Mouse (Mus musculus) urinary bladder, postnatal 14 days (tissue): Measurements from ENCODE around the gene Spaca6.
A peak's percentile ranks its signal among the peaks of the same experiment; 100 is the strongest.
"Not testable (repeated sequence)": the region's sequence is repeated elsewhere in the genome, so short reads cannot be mapped to it uniquely, and the experiment has no call there.

Experiments
- DNase-seq: peaks from one replicate; pipeline ENCODE4 v3.0.0; 2021; ENCODE audit warnings: low spot score

The Spaca6 gene

DNA sequence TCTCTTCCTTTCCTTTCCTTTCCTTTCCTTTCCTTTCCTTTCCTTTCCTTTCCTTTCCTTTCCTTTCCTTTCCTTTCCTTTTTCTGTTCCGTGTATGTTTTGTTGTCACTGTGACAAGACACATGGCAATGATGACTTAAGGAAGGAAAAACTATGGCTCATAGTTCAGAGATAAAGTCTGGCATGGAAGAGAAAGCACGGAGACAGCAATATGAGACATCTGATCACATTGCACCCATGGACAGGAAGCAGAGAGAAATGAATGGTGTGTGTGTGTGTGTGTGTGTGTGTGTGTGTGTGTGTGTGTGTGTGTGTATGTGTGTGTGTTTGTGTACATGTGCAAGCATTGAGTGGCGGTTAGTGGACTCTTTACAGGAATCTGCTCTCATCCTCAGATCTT, 17.6 kb downstream of the Spaca6 start:
- not testable (repeated sequence) for DNase-seq

DNA sequence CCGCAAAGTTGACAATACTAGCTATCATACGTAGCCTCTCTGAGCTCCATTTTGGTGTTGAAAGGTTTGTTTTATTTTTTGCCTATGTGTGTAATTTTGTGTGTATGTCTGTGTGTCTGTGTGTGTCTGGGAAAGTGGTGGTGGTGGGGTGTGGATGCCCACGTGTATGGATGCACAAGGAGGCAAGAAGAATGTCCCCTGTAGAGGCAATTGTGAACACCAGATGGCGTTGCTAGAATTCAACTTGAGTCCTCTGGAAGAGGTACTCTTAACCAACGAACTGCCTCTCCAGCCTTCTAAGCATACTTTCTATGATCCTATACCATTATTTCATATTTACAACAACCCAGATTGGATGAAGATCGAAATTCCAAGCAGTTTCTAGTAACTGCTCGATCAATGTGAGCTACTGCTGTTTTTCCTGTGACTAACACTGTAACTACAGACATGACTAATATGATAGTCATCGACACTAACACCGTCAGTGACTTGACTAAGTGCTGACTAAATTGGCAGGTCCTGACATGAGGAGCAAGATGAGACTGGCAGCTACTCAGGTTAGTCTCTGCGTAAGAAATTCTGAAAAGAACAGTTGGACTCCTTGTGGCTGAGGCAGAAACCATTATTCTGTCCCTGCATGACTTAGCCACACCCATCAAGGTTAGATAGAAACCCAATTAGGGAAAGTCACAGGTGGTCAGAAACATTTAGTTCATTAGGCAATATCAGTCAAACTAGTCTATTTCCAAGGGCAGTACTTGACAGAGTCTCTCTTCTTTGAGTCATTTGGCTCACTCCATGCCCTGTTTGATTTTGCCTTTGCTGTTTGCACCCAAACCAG, 18.4 kb downstream of the Spaca6 start:
- peak; percentile 69 for DNase-seq

DNA sequence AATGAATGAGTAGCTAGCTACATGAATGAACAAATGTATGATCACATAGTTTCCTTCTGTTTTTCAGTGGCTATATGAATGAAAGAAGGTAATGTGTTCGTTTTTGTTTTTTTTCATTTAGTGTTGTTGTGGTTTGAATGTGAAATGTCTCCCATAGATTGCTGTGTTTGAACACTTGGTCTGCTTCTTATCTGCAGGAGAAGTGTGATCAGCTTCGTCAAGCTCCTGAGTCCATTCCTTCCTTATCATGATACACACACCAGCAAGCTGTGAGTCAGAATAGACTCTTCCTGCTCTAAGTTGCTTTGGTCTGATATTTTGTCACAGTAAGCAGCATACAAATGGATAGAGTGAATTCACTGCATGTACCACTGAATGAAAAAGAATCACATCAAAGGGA, 22.0 kb downstream of the Spaca6 start:
- DNase-seq, result no peak

DNA sequence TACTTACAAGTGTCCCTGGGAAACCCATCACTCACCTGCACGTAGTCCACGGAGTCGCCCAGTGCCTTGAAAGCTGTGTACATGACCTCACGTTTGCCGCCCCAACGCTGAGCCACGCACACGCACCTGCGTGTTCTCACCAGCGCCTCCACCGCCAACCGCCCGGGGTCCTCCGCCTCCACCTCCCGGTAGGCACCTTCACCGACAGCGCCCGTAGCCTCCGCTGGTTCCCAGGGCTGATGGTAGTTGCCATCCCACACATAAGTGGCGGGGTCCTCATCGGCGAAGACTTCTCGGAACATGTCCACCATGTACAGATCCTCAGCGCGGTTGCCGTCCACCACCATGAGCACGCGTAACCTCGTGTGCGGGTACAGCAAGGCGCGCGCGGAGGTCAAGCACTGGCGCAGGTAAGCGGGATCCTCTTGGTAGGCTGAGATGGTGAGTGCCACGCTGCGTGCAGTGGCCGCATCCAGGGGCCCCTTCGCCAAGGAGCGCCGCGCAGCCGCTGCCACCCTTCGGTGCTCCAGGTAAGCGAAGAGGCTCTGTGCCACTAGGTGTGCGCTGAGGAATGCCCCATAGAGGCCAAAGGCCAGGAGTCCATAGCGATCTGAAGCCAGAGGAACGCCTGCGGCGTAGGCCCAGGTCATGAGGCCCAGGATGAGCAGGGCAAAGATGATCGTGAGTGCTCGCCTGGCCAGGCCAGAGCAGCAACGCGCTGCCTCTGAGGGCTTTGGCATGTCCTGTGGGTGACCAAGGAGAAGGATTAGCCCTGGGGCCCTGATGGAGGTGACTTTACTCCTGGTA, 23.2 kb downstream of the Spaca6 start:
- DNase-seq, result no peak

DNA sequence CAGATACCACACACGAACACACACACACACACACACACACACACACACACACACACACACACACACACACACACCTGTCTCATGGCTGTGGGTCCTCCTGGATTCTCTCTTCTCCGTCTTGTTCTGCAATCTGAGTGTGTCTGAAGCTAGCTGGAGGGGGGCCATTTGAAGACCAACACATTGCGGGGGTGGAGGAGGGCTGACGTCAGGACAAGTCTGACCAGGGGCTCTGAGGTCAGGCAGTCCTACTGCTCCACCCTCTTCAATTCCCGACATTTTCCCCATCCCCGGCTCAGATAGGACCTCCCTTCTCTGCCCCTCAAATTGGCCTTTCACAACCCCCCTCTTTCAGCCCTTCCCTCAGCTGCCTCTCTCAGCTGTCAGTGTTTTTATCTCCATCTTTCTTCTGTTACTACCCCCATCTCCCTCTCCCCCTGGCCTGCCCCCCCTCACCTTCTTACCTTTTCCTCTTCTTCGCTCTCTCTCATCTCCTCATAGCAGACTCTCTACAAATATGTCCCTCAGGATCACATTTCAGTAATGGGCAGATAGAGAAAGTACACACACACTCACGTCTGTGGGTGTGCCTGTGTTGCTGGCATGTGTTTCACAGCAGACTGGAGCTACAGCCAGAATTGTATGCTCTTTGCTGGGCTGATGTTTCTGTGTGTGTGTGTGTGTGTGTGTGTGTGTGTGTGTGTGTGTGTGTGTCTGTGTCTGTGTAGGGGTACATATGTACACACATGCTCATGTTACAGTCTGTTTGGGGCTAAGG, 28.3 kb downstream of the Spaca6 start, which contains the start of gene Has1:
Has1 (minus strand) TSS at position 142 of the 775 bp plus-strand sequence.
- no peak for DNase-seq

DNA sequence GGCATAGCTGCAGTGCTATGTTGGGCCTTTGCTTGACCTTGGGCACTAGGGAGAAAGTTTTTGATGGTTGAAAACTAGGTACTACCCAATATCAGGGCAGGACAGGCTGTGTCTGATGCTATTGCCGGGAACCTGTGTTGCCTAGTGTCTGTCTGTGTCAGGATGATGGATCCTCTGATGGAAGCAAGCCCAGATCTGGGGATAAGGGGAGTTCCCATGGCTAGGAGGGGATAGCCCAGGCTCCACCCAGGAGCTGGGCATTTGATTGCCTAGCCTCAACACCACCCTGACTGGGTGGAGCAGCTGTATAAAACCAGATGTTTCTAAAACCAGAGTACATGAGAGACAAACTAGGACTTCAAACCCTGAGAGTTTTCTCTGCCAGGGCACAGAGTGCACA, 29.7 kb downstream of the Spaca6 start:
- no peak for DNase-seq

DNA sequence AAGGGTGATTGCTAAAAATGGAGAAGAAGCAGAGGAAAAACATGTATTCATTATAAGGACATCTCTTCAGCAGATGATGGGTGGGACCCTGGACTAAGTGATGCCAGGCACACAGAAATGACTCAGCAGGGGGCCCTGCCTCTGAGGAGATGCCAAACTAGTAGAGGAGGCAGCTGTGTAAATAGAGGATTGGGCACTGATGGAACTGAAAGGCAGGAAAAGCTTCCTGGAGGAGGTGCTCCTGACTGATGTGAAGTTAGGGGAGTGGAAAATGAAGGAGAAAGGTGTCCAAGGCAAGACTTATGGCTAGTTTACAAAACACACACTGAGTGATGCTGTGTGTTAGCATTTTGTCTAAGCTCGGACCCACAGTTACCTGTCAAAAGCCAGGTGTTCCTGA, 30.5 kb downstream of the Spaca6 start:
- no peak for DNase-seq

DNA sequence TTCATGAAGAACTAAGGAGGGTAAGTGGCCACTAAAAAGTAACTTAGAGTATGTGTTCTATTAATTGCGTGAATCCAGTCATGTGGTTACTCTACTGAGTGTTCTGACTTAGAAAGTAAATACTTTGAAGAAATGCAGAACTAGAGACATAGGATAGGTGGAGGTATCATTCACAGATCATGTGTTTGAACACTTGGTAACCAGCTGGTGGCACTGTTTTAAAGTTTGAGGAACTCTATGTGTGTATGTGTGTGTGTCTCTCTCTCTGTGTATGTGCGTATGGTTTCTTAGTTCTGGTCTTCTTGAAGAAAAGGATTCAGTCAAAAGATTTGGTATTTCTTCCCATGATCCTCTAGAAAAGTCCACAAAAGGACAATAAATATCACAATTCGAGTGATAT, 33.2 kb downstream of the Spaca6 start:
- DNase-seq, result no peak

DNA sequence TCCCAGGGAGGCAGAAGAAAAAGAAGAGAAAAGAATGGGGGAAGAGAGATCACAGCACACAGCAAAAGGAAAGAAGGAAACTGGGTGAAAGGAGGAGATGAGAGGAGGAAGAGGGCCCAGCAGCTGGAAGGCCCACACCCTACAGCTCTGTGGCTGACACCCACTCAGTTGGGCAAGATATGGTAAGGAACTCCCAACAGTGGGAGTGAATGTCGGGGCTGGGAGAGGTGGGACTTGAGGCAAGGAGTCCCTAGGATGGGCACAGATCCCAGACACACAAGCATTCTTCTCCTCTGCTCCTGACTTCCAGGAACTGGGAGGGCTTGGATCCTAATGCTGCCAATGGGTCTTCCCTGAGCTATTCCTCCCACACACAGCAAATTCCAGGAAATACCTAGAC, 35.4 kb downstream of the Spaca6 start:
- DNase-seq, result no peak

DNA sequence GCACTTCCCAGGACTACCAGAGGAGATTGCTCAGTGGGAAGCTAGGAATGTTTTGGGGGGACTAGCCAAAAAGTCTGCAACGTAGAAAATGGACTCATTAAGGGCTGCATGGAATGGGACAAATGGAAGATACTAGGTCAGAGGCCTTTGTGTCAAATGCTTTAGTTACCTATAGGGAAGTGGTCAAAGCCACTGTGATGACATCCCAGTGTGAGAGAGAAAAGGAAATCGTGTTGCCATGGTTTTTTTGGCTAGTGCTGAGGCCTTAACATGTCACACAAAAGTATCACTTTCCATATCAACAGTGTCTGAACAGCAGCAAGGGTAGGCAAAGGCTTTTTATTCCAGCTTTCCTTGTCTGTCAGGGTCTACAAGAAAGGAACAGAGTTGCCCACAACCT, 38.2 kb downstream of the Spaca6 start:
- DNase-seq, result no peak

DNA sequence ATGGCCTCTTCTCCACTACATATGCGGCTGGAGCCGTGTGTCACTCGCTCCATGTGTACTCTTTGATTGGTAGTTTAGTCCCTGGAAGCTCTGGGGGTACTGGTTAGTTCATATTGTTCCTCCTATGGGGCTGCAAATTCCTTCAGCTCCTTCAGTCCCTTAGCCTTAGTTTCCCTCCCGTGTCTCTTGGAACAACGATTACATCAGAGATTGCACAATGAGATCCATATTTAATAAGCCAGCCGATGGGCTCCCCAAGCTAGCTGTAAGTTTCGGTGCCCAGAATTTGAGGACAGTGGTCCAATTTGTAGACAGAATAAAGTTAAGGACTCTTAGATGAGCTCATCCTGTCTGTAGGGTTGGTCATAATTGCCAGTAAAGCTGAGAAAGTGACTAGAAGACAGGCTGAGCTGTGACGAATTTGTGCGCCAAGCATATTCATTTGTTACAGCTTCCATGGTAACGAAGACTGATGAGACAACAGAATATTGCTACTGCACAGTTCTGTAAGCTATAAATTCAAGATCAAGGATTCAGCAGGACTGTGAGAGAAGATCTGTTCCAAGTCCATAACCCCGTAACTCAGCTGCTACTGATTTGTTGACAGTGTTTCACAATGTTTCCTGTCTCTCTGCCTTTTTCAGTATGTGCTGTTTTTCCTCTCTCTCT, 40.0 kb downstream of the Spaca6 start:
- no peak for DNase-seq

DNA sequence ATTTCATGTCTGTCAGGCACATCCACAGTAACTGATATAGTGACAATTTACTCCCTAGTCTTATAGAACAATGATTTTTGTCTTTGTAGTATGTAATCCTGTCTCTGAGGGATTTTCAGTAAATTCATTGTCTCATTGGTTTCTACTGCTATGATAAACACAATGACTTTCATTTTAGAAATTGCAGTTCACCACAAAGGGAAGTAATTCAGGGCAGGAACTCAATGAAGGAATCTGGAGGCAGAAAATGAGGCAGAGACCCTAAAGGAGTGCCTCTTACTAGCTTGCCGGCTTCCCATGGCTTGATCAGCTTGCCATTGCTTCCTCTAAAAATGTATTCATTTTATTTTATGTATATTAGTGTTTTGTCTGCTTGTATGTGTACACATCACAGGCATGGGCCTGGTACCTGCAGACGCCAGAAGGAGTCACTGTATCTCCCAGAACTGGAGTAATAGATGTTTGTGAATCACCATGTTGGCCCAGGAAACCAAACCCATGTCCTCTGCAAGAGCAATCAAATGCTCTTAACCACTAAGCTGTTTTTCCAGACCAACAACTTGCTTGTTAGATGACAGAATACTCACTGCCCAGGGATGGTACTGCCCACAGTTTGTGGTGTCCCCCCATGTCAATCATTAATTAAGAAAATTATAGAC, 44.1 kb downstream of the Spaca6 start:
- DNase-seq, result no peak

DNA sequence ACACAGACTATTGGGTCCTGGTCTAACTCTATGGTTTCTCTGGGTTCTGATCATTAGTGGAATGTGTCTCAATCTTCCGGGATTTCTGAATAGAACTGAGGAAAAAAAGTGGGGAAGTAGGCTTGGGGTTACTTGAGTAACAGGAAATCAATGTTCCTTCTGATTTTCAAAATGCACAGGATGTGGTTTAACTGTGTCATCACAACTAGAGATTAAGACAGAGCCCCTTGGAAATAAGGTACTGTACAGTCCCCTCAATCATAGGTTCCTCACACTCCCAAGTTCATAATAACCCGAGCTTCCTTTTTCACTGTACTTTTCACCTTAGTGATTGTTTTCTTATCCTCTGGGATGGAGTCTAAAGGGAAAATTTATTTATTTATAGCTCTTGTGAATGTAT, 44.7 kb downstream of the Spaca6 start:
- no peak for DNase-seq

DNA sequence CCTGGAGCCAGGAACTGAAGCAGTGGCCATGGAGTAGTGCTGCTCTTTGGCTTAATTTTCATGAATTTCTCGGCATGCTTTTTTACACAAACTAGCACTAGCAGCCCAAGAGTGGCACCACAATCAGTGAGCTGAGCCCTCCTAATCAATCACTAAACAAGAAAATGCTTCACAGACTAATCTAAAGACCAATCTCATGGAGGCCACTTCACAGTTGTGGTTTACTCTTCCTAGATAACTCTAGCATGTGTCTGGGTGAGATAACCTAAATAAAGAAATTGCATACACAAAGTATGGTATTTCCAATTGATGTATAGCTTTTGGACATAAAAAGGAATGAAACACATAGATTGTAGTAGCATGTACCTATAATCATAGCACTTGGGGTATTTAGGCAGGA, 52.4 kb downstream of the Spaca6 start:
- DNase-seq, result no peak

DNA sequence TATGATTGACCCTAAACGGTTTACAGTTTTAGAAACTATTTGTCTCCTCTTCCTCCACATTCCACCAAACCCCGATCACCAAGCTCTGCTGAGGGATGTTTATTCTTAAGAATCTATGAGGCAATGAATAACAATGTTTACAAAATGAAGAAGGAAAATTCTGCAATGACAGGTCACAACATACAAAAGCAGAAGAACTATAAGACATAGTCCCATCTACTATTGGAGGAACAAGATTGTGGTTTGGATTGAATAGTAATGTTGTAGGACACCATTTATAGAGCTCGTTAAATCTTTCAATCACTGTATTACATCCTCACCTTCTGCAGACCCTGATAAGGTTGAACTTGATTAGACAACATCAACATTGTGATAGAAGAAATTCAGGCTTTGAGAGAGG, 55.7 kb downstream of the Spaca6 start:
- no peak for DNase-seq

DNA sequence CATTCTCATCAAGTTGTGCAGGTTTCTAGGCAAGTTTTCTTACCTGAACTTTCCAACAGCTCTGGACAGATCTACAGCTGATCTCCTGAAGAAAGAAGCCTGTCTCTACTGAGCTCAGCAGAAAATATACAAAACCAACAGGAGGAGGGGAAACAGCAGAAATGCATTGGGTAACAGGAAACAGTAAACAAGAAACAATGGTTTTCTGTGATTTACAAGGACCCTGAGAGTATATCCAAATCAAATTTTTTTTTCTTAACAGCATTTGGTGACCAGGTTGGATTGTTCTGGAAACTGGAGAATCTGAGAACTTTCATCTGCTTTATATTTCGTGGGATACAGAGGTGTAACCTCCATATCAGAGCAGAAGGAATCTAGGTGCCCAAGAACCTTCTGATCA, 56.9 kb downstream of the Spaca6 start, which contains the start of gene Fpr1:
Fpr1 (minus strand) TSS at position 101 of the 400 bp plus-strand sequence.
- no peak for DNase-seq

DNA sequence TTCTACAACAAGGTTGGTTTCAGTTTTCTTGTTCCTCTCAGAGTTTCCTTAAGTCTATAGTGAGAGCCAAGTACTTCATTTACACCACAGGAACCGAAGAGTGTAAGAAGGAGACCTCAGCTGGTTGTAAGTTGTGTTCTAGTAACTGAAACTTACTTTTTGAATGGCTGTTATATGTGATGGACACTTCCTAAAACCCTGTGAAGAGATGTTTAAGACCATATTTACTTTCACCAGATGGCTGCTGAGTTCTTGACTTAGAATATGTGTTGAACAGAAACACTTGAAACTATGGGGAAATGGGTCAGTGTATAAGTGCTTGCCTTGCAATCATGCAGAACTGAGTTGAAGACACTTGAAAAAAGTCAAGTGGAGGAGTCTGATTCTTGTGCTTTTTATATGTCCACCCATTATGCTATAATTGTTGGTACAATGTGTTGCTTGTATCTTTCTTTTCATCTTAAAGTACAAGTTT, 60.9 kb downstream of the Spaca6 start, which contains the start of the genes Fpr2 and Fpr3:
Fpr2 (plus strand) TSS at position 51 of the 475 bp plus-strand sequence.
Fpr3 (plus strand) TSS at position 79 of the 475 bp plus-strand sequence.
- DNase-seq, result no peak

DNA sequence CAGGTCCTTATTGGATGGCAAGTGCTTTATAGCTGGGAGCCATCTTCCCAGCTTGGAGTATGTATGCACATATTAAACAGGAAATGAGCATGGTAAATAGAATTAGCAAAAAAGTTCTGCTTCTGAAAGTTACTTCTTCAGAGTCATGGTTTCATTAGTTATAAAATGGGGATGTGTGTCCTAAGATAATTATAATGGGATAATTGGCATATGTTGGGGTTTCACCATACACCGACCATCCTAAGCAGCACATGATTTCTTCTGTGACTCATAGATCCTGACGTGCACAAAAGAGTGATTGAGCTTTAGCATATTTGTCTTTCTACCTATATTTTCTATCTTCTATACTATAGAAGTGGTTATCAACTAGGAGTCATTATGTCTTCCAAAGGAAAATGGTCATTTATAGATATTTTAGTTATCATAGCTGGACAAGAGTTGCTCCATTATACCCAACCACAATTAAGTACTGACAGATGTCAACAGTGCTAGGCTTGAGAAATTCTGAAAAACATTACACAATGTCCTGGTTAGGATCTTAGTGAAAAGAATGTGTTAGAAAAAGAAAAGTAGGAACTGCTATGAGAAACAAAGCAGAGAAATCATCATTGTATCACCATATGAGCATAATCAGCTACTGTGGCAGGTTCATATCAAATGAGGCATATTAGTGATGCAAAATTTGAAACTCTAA, 62.9 kb downstream of the Spaca6 start:
- no peak for DNase-seq
